Mouse (Mus musculus): Measurements from ENCODE around the gene Gm42906.

DNA sequence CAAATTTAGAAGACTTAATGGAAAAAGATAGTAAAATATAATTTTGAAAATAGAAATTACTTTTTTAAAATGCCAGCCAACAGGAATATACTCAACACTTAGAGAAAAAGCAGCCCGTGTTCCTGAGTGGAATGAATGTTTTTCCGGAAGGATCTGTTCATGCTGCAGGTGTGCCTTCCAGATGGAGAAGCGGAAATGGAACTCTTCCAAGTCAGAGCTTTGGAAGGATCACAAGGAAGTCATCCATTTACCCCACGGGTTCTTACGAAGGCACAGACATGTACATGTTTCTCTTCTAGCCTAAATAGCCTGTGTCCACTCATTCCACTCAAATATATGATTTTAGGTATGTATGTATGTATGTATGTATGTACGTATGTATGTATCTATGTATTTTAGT, 337.0 kb downstream of the Gm42906 start:
- TF ChIP-seq ZNF384 (IDR thresholded peaks at IDR 0.05; ENCODE audit: low read depth, low read length) (no peak), HCFC1 (IDR thresholded peaks at IDR 0.05; ENCODE audit: borderline replicate concordance, insufficient read depth, low read length) (no peak), ZC3H11A (IDR thresholded peaks at IDR 0.05; ENCODE audit: borderline replicate concordance, low read depth, low read length) (no peak), MAFK (IDR thresholded peaks at IDR 0.05; ENCODE audit: insufficient read depth, low read depth, low read length) (no peak), CHD2 (IDR thresholded peaks at IDR 0.05; ENCODE audit: low read depth, low read length) (no peak)

All from ES-E14 (cell line).